Mouse (Mus musculus) lung, adult 2 months (tissue): ENCODE results near the gene Fcf1.

Experiments used
- CTCF ChIP-seq: fragments of 200-500 bp; IDR thresholded peaks from 2 replicates; pipeline ENCODE4 v1.5.1; 2011; ENCODE audit warnings: mild to moderate bottlenecking, low read length, control low read depth; ENCODE audit not compliant: insufficient read depth
- POLR2A ChIP-seq: fragments of 200-500 bp; IDR thresholded peaks from 2 replicates; pipeline ENCODE4 v1.6.1; 2011; ENCODE audit warnings: low read depth, mild to moderate bottlenecking, control low read depth, low read length, borderline replicate concordance; ENCODE audit errors: extremely low read depth

DNA sequence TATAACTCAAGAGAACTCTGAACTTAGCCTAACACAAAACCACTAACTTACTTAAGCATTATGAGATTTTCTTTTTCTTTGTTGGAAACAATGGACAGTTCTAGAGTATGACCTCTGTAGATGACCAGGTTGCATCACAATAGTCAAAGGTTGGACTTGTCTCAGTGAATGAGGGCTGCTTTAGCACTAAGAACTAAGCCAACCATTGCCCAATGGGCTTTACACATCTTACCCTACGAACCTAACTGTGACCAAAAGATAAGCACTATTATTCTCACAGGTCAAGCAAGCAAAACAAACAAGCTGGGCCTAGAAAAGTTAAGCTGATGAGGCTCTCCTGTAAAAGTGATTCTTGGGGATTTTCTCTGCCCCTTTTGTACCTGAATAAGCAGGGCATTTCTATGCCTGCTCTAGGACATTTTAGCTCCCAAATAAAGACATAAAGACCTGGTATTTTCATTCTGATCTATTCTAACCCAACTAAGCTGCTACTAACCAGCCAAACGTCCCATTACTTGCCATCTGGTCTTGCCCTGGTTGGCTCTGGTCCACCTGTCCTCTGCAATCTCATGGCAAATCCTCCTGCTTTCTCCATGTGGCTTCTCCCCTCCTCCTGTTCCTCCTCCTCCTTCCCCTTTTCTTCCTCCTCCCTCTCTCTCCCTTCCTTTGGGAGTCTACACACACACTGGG lies 22.7 kb upstream of the Fcf1 start:
- TF ChIP-seq POLR2A (no peak), CTCF (no peak)
